Mouse (Mus musculus) midbrain, embryonic 12.5 days (tissue): ENCODE results near the gene Tspan7. TPM values are rescaled to one million over a fixed set of nuclear protein-coding genes. Genes with fewer than 3 reads are reported as not detected.

Experiments
- ATAC-seq: fragments of 200-750 bp; cut with Nextera tagmentation; 2 replicates; pipeline ENCODE4 v1.8.0; 2017; ENCODE audit warnings: low read depth, moderate TSS enrichment, moderate library complexity; ENCODE audit not compliant: low FRiP score
- H3K27ac ChIP-seq: fragments of 300-500 bp; sonication (generic); replicated peaks from 2 replicates; pipeline ENCODE4 v1.5.1; 2016; ENCODE audit warnings: mild to moderate bottlenecking
- H3K27me3 ChIP-seq: fragments of 300-500 bp; sonication (generic); 2 replicates; pipeline ENCODE4 v1.6.1; 2016; ENCODE audit warnings: mild to moderate bottlenecking
- H3K36me3 ChIP-seq: fragments of 300-500 bp; sonication (generic); 2 replicates; pipeline ENCODE4 v1.6.1; 2016
- H3K4me1 ChIP-seq: fragments of 300-500 bp; sonication (generic); 2 replicates; pipeline ENCODE4 v1.6.1; 2016
- H3K4me2 ChIP-seq: fragments of 300-500 bp; sonication (generic); replicated peaks from 2 replicates; pipeline ENCODE4 v1.6.1; 2016; ENCODE audit warnings: mild to moderate bottlenecking, moderate library complexity
- H3K4me3 ChIP-seq: fragments of 300-500 bp; sonication (generic); 2 replicates; pipeline ENCODE4 v1.5.1; 2016; ENCODE audit warnings: mild to moderate bottlenecking
- H3K9ac ChIP-seq: fragments of 300-500 bp; sonication (generic); replicated peaks from 2 replicates; pipeline ENCODE4 v1.6.1; 2016; ENCODE audit warnings: mild to moderate bottlenecking, moderate library complexity
- H3K9me3 ChIP-seq: fragments of 300-500 bp; sonication (generic); 2 replicates; pipeline ENCODE4 v1.6.1; 2016; ENCODE audit warnings: mild to moderate bottlenecking
- WGBS: fragments of 180-500 bp; shearing (Covaris S2); methylation state at CpG from one replicate; pipeline ENCODE4 v1.1.7; 2016; 5-methylcytosine and 5-hydroxymethylcytosine counted together
- polyA plus RNA-seq: library from polyadenylated mRNA; unstranded; fragments of >200 nt; fragmentation: Nextera tagmentation; extraction: Ambion mirVana; gene quantifications from 2 replicates; pipeline ENCODE4 v1.2.1, GENCODE M21; 2016

Gene Tspan7
- 76.7 and 93.1 TPM in 2 replicates for polyA plus RNA-seq

DNA sequence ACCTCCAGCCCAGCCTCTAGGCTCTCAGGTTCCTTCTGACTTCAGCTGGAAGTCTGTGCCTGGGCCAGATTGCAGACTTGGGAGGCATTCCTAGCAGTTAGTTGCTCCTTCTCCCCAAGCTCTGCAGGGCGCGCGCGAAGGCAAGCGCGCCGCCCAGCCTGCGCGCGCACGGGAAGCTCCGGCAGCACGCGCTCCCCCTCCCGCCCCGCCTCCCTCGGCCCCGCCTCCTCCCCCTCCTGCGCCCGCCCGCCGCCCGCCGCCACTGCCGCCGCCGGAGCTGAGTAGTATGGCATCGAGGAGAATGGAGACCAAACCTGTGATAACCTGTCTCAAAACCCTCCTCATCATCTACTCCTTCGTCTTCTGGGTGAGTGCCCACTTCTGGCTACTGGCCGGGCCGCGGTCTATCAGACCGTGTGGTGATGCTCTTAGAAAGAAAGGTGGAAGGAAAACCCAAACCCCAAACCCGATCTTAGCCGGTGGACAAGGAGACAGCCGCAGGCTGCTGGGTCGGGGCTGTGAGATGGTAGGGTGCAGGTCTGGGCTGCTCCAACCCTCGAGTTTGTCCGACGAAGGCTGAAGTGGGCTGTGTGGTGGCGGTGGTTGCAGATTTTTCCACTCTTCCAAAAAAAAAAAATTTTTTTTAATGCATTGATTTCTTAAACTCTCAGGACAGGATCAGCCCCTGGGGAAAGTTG lies at the start of gene Tspan7:
Tspan7 (plus strand) TSS at position 287 of the 698 bp plus-strand sequence.
- Histone ChIP-seq H3K4me3 (peak within 1 kb of the TSS; percentile 50), H3K27ac (peak within 1 kb of the TSS; percentile 39; the same call in 1 of the 2 replicates), H3K4me2 (peak within 1 kb of the TSS; percentile 56), H3K9ac (peak within 1 kb of the TSS; percentile 57), H3K9me3 (no peaks in the 10 kb centered on the region), H3K27me3 (no peaks in the 10 kb centered on the region), H3K4me1 (0 out of 2 replicates have a peak, but pooled peaks cover 2% of the 10 kb centered on the region), H3K36me3 (no peaks in the 10 kb centered on the region)
- peak; percentile 88 for ATAC-seq
- 19% methylated on average over 18 of the region's 41 CpGs for WGBS

DNA sequence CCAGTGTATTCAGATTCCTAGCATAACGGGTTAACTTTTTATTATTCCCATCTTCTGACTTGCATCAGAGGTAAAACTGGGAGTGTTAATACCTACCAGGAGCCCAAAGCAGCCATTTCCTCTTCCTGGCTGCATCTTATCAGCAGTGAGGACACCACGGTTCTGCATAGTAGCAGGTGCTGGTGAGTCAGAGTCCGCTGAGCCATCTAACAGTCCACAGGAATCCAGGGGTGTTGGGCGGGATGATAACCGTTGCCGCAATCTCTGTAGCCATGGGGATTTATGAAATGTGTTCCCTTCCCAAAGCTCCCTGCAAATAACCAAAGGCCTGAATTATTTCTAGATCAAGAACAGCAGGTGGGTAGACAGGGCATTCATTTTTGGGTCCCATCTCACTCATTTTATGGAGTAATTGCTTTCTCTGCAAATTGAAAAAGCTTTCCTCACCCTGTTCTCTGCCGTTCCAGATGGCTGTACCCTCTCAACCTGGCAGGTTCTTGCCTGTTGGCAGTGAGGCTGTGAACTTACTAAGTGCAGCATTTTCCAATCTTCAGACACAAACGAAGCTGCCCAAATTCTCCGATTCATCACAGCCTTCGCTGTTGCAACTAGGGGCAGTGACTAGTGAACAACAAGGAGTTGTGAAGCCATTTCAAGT lies 35.5 kb upstream of the Tspan7 start:
- no peak for ATAC-seq
- H3K4me3 ChIP-seq = no peak overlapping the region
- H3K27ac ChIP-seq = no peak overlapping the region
- H3K36me3 ChIP-seq = no peaks in the 10 kb centered on the region
- 83% methylated on average over 10 of the region's 10 CpGs for WGBS
- no peak overlapping the region for H3K9ac ChIP-seq
- H3K27me3 ChIP-seq = no peaks in the 10 kb centered on the region
- no peak overlapping the region for H3K4me2 ChIP-seq
- no peaks in the 10 kb centered on the region for H3K4me1 ChIP-seq
- H3K9me3 ChIP-seq = no peaks in the 10 kb centered on the region

DNA sequence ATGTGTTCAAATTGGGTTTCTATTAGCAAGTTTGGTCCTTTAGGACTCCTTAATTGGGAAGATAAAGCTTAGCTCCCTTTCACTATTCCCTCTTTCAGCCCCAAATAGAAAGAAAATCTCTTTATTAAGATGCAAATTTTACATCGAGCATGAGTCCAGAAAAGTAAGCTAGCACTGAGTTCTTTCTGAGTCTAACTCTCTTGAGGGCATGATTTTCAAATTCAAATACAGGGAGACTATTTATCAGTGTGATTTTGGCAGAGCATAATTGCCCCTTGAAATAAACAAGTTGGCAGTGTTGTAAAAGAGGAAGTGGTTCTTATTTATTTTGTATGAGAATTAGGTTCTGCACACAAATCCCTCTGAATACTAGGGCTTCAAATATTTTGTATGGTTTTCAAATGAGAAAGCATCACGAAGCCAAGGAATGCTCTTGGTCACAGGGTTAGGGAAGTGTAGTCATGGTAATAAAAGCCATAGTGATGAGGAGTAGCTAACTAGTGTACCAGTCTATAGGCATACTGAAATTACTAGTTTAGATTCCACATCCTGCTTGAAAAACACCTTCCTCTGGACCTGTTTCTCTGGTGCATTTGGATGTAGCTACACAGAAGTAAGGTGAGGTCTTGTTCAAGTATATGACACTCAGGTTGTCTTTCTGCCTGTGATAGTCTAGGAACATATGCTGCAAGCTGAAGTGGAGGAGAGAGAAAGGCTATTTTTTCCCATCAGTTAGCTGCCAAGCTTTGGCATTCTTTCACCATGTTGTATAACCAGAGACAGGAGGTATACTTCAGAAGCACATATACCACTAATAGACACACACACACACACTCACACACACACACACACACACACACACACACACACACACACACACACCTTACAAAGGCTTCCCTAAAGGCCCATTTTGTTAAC lies 34.6 kb upstream of the Tspan7 start:
- H3K27me3 ChIP-seq = no peaks in the 10 kb centered on the region
- 62% methylated on average over 2 of the region's 2 CpGs for WGBS
- no peak overlapping the region for H3K27ac ChIP-seq
- H3K9ac ChIP-seq = no peak overlapping the region
- no peaks in the 10 kb centered on the region for H3K4me1 ChIP-seq
- no peak overlapping the region for H3K4me3 ChIP-seq
- no peak for ATAC-seq
- no peaks in the 10 kb centered on the region for H3K36me3 ChIP-seq
- no peaks in the 10 kb centered on the region for H3K9me3 ChIP-seq
- H3K4me2 ChIP-seq = no peak overlapping the region

DNA sequence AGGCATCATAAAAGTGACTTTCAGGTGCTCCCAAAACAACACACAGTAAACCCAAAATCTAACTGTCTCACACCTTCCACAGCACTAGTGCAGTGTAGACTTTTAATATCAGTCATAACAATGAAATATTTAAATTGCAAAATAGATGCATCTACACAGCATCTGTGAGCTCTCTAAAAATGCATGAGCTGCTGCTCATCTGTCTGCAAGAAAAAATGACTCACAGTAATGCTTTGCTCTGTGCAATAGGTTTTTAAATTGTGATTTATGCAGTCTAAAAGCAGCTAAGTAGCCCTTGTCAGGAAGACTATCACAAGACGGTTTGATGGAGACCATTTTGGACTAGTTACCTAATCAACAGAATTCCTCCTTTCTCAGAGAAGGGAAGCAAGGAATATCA lies 31.2 kb upstream of the Tspan7 start:
- 47% methylated on average over 1 of the region's 1 CpGs for WGBS
- H3K36me3 ChIP-seq = no peaks in the 10 kb centered on the region
- H3K4me2 ChIP-seq = no peak overlapping the region
- no peak overlapping the region for H3K4me3 ChIP-seq
- no peak for ATAC-seq
- no peaks in the 10 kb centered on the region for H3K27me3 ChIP-seq
- no peak overlapping the region for H3K9ac ChIP-seq
- no peaks in the 10 kb centered on the region for H3K9me3 ChIP-seq
- no peak overlapping the region for H3K27ac ChIP-seq
- H3K4me1 ChIP-seq = no peaks in the 10 kb centered on the region

DNA sequence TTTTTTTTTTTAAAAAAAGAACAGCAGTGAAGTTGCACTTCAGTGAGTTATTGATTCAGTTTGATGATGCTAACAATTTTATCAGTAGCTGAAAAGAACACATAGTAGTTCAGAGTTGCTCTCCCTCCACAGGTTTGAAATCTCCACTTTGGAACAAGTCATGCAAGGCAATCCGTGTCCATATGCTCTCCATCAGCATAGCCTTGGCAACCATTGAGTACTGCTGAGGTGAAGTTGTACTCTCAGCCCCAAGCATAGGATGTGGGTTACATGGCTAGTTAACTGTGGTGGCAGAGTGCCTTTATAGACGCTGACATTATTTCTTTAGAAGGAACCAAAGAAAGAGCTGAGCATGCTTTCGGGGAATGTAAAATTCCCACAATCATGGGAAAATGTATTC lies 27.7 kb upstream of the Tspan7 start:
- no peak for ATAC-seq
- 82% methylated on average over 3 of the region's 3 CpGs for WGBS
- H3K9me3 ChIP-seq = no peaks in the 10 kb centered on the region
- no peaks in the 10 kb centered on the region for H3K36me3 ChIP-seq
- no peak overlapping the region for H3K27ac ChIP-seq
- H3K9ac ChIP-seq = no peak overlapping the region
- H3K4me3 ChIP-seq = no peak overlapping the region
- H3K4me2 ChIP-seq = no peak overlapping the region
- H3K27me3 ChIP-seq = no peaks in the 10 kb centered on the region
- H3K4me1 ChIP-seq = no peaks in the 10 kb centered on the region

DNA sequence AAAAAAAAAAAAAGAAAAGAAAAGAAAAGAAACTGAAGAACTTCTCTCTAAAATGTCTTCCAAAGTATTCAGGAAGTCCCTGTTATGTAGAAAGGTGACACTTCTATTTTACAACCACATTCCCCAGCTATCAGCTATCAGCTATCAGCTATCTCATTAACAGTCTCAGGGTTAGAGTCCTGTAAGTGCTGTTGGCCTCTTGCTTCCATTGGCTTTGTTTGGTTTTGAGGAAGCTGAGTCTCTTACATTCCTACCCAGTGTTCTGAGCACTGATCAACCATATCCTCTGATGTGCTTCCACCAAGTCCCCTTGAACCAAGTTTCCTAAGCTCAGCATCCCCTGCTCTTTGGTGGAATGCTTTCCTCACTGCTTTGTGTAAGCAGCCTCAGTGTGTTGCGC lies 7.9 kb upstream of the Tspan7 start:
- no peaks in the 10 kb centered on the region for H3K36me3 ChIP-seq
- WGBS = 92% methylated on average over 1 of the region's 1 CpGs

DNA sequence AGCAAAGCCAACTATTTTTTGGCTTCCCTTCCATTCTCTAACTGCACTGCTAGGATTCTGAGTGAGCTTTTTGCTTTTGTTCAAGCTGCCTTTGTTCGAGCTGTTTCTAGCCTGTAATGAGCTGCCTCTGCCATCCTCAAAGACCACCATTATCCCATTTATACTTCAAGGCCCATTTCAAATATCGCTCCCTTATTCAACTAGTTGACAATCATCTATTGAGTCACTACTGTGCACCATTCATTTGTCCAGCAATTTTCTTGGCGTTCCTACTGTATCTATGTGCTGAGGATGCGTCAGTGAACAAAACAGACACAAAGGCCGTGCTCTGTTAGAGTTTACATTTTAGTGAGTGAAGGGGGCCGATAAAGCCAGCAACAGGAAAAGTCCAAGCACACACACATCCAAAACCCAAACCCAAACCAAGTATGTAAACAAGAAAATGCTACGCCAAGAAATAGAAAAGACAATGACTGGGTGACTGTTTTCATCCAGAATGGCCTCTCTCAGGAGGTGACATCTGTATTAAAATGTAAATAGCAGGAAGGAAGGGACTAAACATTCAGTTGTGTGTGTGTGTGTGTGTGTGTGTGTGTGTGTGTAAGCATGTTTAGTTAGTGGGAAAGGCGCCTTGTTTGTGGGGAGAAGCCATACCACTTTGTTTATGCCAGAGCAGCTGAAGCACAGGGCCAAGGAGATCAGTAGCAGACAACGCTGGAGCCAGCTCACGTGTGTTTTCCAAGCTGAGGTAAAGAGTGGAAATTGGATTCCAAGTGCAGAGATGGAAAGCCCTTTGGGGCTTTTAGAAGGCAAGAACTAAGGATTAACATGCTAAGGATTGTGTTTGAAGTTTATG lies 5.7 kb upstream of the Tspan7 start:
- H3K4me2 ChIP-seq = no peak overlapping the region
- no peaks in the 10 kb centered on the region for H3K4me1 ChIP-seq
- no peaks in the 10 kb centered on the region for H3K36me3 ChIP-seq
- no peak overlapping the region for H3K9ac ChIP-seq
- H3K4me3 ChIP-seq = no peak overlapping the region
- no peaks in the 10 kb centered on the region for H3K27me3 ChIP-seq
- no peak overlapping the region for H3K27ac ChIP-seq
- ATAC-seq = no peak
- H3K9me3 ChIP-seq = no peaks in the 10 kb centered on the region
- WGBS = 73% methylated on average over 10 of the region's 10 CpGs

More for the DNA sequence above, 7.9 kb upstream of the Tspan7 start:
- Histone ChIP-seq H3K4me1 (no peaks in the 10 kb centered on the region), H3K27ac (no peak overlapping the region), H3K9me3 (no peaks in the 10 kb centered on the region), H3K4me2 (no peak overlapping the region), H3K4me3 (no peak overlapping the region), H3K27me3 (no peaks in the 10 kb centered on the region), H3K9ac (no peak overlapping the region)
- no peak for ATAC-seq

DNA sequence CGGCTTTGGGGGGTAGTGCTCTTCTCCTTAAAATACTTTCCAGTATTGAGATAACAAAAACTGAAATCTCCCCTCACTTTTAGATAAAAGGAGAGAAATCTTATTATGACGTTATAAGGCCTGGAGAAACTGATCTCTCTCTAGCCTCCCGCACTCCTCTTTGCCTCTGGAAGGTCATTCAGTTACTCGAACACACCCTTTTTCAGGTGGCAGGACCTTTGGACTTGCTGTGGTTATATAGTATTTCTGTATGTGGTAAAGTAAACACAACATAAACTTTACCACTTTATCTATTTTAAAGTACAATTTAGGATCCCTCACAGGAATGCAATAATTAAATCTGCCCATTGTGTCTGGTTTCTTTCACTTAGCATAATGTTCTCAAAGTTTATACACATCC lies 5.0 kb upstream of the Tspan7 start:
- Histone ChIP-seq H3K4me1 (0 out of 2 replicates have a peak, but pooled peaks cover 2% of the 10 kb centered on the region), H3K9ac (no peak overlapping the region), H3K4me2 (no peak overlapping the region), H3K27me3 (no peaks in the 10 kb centered on the region), H3K36me3 (no peaks in the 10 kb centered on the region), H3K9me3 (no peaks in the 10 kb centered on the region), H3K4me3 (no peak overlapping the region), H3K27ac (no peak overlapping the region)
- ATAC-seq = no peak
- WGBS = 92% methylated on average over 4 of the region's 4 CpGs

DNA sequence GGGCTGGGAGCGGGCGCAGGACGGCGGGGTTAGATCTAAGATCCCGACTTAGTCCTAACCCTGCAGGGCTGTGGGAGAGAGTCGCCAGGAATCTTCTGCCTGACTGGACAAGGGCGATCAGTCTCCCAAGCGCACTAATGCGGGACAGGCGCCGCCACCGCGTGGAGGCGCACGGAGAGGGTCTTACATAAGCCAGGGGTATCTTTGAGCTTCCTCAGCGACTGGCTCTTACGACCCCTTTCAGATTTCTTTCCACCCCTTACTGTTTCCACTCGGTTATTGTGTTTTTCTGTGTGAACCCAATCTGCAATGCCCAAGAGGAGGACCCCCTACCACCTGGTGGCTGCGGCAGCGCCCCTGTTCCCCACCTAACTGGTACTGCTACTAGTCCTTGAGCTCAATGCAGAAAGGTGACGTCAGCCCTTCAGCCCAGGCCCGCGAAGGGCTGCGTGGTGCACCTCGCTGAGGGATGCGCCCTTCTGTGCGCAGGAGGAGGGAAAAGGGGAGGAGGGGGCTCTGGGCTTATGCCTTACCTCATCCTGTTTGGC lies 780 bp downstream of the Tspan7 start:
- peak overlapping the region; percentile 56 for H3K4me2 ChIP-seq
- no peaks in the 10 kb centered on the region for H3K27me3 ChIP-seq
- ATAC-seq = peak; percentile 80
- 0 out of 2 replicates have a peak, but pooled peaks cover 2% of the 10 kb centered on the region for H3K4me1 ChIP-seq
- 0 out of 2 replicates have a peak overlapping the region, but pooled peaks have one; percentile 35 for H3K27ac ChIP-seq
- peak overlapping the region; percentile 50 for H3K4me3 ChIP-seq
- peak overlapping the region; percentile 57 for H3K9ac ChIP-seq
- H3K9me3 ChIP-seq = no peaks in the 10 kb centered on the region
- no peaks in the 10 kb centered on the region for H3K36me3 ChIP-seq
- 19% methylated on average over 27 of the region's 27 CpGs for WGBS

DNA sequence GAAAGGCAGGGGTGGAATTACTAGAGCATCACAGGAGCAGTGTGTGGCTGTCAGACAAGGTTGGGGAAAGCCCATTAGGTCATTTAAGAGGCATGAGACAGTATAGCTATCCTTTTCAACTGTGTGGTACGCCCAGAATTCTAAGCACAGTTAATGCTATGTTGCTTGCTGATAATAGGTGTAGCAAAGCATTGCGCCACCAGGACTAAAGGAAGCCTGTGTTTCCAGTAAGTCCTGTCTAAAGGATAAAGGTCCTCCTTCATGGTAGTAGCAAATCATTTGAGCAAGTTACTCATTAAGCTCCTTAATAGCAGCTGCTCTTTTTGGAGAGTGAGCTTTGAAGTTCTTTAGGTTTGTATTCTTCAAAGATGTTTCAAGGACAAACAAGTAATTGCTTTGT lies 13.6 kb downstream of the Tspan7 start:
- Histone ChIP-seq H3K4me1 (no peaks in the 10 kb centered on the region), H3K4me3 (no peak overlapping the region), H3K9ac (no peak overlapping the region), H3K27me3 (no peaks in the 10 kb centered on the region), H3K27ac (no peak overlapping the region), H3K9me3 (no peaks in the 10 kb centered on the region), H3K4me2 (no peak overlapping the region), H3K36me3 (no peaks in the 10 kb centered on the region)
- ATAC-seq = no peak
- 82% methylated on average over 2 of the region's 2 CpGs for WGBS

DNA sequence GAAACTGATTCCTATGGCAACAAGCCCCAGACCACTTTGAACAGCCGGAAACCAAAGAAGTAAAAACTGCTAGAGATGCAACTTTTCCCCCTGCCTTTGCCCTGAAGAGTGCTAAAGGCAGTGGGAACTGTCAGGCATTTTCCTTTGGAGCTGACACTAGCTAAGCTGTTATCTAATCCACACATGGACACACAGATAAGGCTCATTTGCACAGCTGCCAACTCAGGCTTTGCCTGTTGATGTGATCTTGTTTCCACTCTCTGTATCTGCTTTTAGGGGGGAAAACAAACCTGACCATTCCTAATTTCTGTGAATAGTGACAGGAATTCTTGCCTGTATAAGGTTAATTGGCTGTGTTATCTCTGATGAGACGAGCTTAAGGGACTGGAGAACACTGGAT lies 17.7 kb downstream of the Tspan7 start:
- Histone ChIP-seq H3K27me3 (no peaks in the 10 kb centered on the region), H3K4me1 (no peaks in the 10 kb centered on the region), H3K36me3 (no peaks in the 10 kb centered on the region), H3K27ac (no peak overlapping the region), H3K9ac (no peak overlapping the region), H3K9me3 (no peaks in the 10 kb centered on the region), H3K4me3 (no peak overlapping the region), H3K4me2 (no peak overlapping the region)
- no peak for ATAC-seq
- 66% methylated on average over 2 of the region's 2 CpGs for WGBS
